Mouse (Mus musculus): ENCODE data around the gene Mpzl1. TPM values are rescaled to one million over a fixed set of nuclear protein-coding genes. Genes with fewer than 3 reads are reported as not detected.
A peak's percentile ranks its signal among the peaks of the same experiment; 100 is the strongest.

The Mpzl1 gene
- polyA plus RNA-seq, 1 experiment from 2014 or later: 157 TPM

- Histone ChIP-seq H3K27me3 (ENCODE audit: control insufficient read depth, insufficient read depth, low read length) (no peaks in the 10 kb centered on the region), H3K27ac (ENCODE audit: low read depth, low read length) (no peak overlapping the region), H3K9me3 (ENCODE audit: control insufficient read depth, low read length) (no peaks in the 10 kb centered on the region), H3K4me1 (ENCODE audit: control insufficient read depth, insufficient read depth, low read length) (no peaks in the 10 kb centered on the region), H3K4me2 (ENCODE audit: low read depth) (no peak overlapping the region), H3K36me3 (ENCODE audit: control insufficient read depth, insufficient read depth, low read length) (peaks cover 9% of the 10 kb centered on the region), H3K9ac (ENCODE audit: low read length) (no peak overlapping the region), H3K4me3 (ENCODE audit: low read depth, low read length) (no peak overlapping the region)
- no peak for DNase-seq (ENCODE audit: low spot score)
- WGBS: 93% methylated on average over 14 of the region's 14 CpGs
- no peak for ATAC-seq (ENCODE audit: insufficient read depth, low FRiP score, low TSS enrichment)
Measured at GRCm38 (mm10) chr1:165603218-165603617, 31.1 kb downstream of the Mpzl1 start.

DNA sequence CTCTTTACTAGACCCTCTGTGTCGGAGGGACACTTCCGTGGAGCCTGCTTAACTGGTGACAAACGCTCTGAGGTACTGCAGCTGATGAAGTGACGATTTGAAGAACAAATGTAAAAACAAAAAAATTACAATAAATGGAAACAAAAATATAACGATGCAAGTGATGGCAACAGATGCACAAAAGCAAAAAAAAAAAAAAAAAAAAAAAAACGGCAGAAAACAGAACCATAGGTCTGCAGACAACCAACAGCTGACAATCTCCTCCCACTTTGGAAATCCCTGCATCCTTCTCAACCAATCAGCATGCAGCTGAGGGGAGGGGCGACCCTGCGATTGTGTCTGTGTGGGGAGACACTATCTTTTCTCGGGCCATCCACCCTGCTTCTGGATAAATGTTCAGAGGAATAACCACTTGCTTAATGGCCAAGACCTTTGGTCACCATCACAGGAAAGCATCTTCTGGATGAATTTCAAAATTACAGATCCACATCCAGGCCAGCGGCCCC is 32.5 kb downstream of the Mpzl1 start:
- Histone ChIP-seq H3K27me3 (ENCODE audit: control insufficient read depth, insufficient read depth, low read length) (no peaks in the 10 kb centered on the region), H3K36me3 (ENCODE audit: control insufficient read depth, insufficient read depth, low read length) (peaks cover 6% of the 10 kb centered on the region)
- WGBS: 81% methylated on average over 9 of the region's 10 CpGs

DNA sequence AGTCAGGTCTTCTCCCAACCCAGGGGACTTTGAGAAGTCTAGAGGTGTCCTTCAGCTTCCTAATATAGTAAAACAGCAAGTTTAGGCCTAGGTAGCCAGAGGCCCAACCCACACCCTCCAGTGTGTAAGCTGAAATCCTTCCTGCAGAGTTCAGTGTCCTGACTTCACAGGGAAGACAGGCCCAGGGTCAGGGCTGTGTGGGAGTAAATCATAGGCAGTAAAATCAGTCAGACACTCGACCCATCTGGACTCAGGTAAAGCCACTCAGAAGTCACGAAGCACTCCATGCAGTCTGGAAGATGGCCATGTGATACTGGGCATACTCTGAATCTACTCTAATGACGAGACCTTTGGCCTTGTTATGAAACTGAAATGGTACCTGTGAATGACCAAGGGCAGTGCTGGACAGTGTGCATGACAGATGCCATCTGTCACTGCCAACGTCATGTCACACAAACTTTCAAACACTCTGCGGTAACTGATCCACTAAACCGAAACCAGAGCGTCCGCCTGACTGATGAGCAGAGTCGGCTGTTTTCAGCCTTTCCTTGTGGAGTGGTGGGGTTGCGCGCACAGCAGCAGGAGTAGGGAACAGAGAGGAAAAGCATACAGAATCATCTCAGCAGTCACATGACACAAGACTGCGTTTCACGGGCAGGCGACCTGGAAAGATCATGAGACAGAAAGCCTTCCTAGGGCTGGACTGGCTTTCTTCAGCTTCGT is 39.5 kb downstream of the Mpzl1 start:
- DNase-seq (ENCODE audit: low spot score): no peak
- no peak for ATAC-seq (ENCODE audit: insufficient read depth, low FRiP score, low TSS enrichment)
- WGBS: 89% methylated on average over 15 of the region's 15 CpGs

More for the DNA sequence above, 32.5 kb downstream of the Mpzl1 start:
- Histone ChIP-seq H3K4me1 (ENCODE audit: control insufficient read depth, insufficient read depth, low read length) (no peaks in the 10 kb centered on the region), H3K4me2 (ENCODE audit: low read depth) (no peak overlapping the region), H3K9me3 (ENCODE audit: control insufficient read depth, low read length) (no peaks in the 10 kb centered on the region), H3K9ac (ENCODE audit: low read length) (no peak overlapping the region), H3K4me3 (ENCODE audit: low read depth, low read length) (no peak overlapping the region), H3K27ac (ENCODE audit: low read depth, low read length) (no peak overlapping the region)
- no peak for DNase-seq (ENCODE audit: low spot score)
- ATAC-seq (ENCODE audit: insufficient read depth, low FRiP score, low TSS enrichment): no peak

DNA sequence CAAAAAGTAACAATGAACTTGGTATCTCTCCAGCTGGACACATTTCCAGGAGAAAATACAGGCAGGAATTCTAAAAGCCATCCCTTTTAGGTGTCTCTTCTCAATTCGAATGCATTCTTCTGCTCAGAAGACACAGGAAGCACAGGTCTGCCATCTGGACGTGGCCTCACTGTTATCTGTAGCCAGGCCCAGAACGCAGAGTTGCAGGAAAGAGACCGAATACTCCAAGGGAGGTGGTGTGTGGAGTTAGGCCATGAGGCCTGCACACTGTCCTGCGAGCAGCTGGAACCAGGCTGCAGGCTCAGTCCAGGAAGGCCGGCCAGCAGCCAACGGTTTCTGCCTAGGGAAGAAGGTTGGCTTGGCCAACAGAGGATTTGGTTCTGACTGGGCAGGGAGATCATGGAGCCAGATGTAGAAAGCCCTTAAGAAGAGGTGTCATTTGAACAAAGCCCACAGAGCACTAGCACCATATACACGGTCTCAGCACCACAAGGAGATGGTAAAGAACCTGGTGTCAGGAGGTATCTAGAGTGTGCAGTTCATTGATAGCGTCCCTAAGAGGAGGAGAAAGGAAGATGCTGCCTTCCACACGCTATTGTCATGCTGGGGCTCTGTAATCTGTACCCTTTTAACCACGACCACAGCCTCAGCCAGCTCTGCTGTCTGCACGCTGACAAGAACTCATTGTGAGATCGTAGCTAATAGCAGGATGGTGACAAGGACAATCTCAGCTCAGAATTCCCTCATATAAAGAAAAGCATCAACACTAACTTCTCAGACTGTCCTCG is 41.8 kb downstream of the Mpzl1 start:
- Histone ChIP-seq H3K27ac (ENCODE audit: low read depth, low read length) (no peak overlapping the region), H3K9me3 (ENCODE audit: control insufficient read depth, low read length) (no peaks in the 10 kb centered on the region), H3K4me1 (ENCODE audit: control insufficient read depth, insufficient read depth, low read length) (no peaks in the 10 kb centered on the region; the same call in 1 of the 2 replicates), H3K27me3 (ENCODE audit: control insufficient read depth, insufficient read depth, low read length) (no peaks in the 10 kb centered on the region), H3K4me3 (ENCODE audit: low read depth, low read length) (no peak overlapping the region), H3K36me3 (ENCODE audit: control insufficient read depth, insufficient read depth, low read length) (peaks cover 4% of the 10 kb centered on the region), H3K9ac (ENCODE audit: low read length) (no peak overlapping the region), H3K4me2 (ENCODE audit: low read depth) (no peak overlapping the region)
- no peak for ATAC-seq (ENCODE audit: insufficient read depth, low FRiP score, low TSS enrichment)
- 93% methylated on average over 14 of the region's 14 CpGs for WGBS
- DNase-seq (ENCODE audit: low spot score): no peak

More for the DNA sequence above, 39.5 kb downstream of the Mpzl1 start:
- H3K4me3 ChIP-seq (ENCODE audit: low read depth, low read length): no peak overlapping the region
- no peak overlapping the region for H3K9ac ChIP-seq (ENCODE audit: low read length)
- H3K4me1 ChIP-seq (ENCODE audit: control insufficient read depth, insufficient read depth, low read length): no peaks in the 10 kb centered on the region
- peaks cover 4% of the 10 kb centered on the region for H3K36me3 ChIP-seq (ENCODE audit: control insufficient read depth, insufficient read depth, low read length)
- no peak overlapping the region for H3K27ac ChIP-seq (ENCODE audit: low read depth, low read length)
- no peak overlapping the region for H3K4me2 ChIP-seq (ENCODE audit: low read depth)
- H3K27me3 ChIP-seq (ENCODE audit: control insufficient read depth, insufficient read depth, low read length): no peaks in the 10 kb centered on the region
- H3K9me3 ChIP-seq (ENCODE audit: control insufficient read depth, low read length): no peaks in the 10 kb centered on the region

- no peaks in the 10 kb centered on the region; the same call in 1 of the 2 replicates for H3K4me1 ChIP-seq (ENCODE audit: control insufficient read depth, insufficient read depth, low read length)
- no peak overlapping the region for H3K27ac ChIP-seq (ENCODE audit: low read depth, low read length)
- no peaks in the 10 kb centered on the region for H3K27me3 ChIP-seq (ENCODE audit: control insufficient read depth, insufficient read depth, low read length)
- H3K9me3 ChIP-seq (ENCODE audit: control insufficient read depth, low read length): no peaks in the 10 kb centered on the region
- H3K36me3 ChIP-seq (ENCODE audit: control insufficient read depth, insufficient read depth, low read length): peaks cover 4% of the 10 kb centered on the region
- no peak overlapping the region for H3K4me2 ChIP-seq (ENCODE audit: low read depth)
- ATAC-seq (ENCODE audit: insufficient read depth, low FRiP score, low TSS enrichment) (no peak), DNase-seq (ENCODE audit: low spot score) (no peak)
- no peak overlapping the region for H3K4me3 ChIP-seq (ENCODE audit: low read depth, low read length)
- WGBS: 81% methylated on average over 8 of the region's 8 CpGs
- H3K9ac ChIP-seq (ENCODE audit: low read length): no peak overlapping the region
Measured at GRCm38 (mm10) chr1:165590760-165591159, 43.6 kb downstream of the Mpzl1 start.

DNA sequence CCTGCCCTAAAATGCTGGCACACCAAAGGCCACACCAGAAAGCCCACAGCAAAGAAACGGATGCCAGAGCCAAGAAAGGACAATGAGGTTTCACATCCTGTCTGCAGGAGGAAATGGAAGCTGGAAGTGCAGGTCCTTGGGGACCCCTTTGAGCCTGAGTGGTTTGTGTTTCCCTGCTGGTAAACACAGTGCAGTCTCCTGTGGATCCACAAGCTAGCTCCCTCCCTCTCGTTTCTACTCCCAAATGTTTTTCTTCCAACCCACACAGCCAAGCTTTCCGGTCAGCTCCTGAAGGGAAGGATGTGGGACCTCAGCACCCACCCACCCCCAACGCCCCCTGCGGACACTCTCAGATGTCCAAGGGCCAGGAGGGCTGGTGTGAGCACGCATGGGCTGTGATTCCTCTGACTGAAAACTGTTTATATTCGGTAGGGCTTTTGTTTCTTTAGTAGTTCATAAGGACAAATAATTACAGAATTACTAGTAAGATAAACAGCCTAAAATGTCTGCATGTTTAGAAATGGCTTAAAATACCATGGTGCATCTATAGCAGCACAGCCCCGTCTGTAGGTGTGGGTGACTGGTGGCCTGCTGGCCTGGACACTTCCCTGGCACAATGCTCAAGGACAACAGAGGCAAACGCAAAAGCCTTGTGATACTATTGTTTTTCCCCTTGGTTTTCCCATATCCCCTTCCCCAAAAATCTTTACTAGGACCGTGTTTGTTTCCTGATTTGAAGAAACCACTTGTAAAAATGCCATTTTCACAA is 44.9 kb downstream of the Mpzl1 start:
- H3K27me3 ChIP-seq (ENCODE audit: control insufficient read depth, insufficient read depth, low read length): no peaks in the 10 kb centered on the region
- no peak overlapping the region for H3K4me2 ChIP-seq (ENCODE audit: low read depth)
- no peak for ATAC-seq (ENCODE audit: insufficient read depth, low FRiP score, low TSS enrichment)
- no peaks in the 10 kb centered on the region for H3K9me3 ChIP-seq (ENCODE audit: control insufficient read depth, low read length)
- no peak overlapping the region for H3K27ac ChIP-seq (ENCODE audit: low read depth, low read length)
- WGBS: 51% methylated on average over 10 of the region's 10 CpGs
- H3K9ac ChIP-seq (ENCODE audit: low read length): no peak overlapping the region
- peak; percentile 37 for DNase-seq (ENCODE audit: low spot score)
- no peaks in the 10 kb centered on the region; the same call in 1 of the 2 replicates for H3K4me1 ChIP-seq (ENCODE audit: control insufficient read depth, insufficient read depth, low read length)
- H3K36me3 ChIP-seq (ENCODE audit: control insufficient read depth, insufficient read depth, low read length): peaks cover 4% of the 10 kb centered on the region
- H3K4me3 ChIP-seq (ENCODE audit: low read depth, low read length): no peak overlapping the region

DNA sequence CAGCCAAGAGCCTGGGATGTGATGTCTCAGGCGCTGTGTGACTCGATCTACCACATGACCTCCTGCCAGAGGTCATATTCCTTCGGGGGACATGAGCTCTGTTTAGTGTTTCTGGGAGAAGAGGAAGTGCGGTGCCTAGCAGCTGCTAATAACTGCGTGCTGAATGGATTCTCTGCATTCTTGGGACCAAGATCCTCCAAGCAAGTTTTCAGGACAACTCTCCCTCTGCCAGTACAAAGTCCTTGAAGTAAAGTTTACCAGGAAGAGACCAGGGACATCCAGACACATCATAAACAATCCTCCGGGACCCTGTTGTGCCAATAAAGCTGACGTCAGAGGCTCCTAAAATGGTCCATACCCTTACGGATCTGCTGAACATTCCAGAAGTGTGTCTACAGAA is 46.5 kb downstream of the Mpzl1 start:
- H3K9ac ChIP-seq (ENCODE audit: low read length): no peak overlapping the region
- no peak overlapping the region for H3K4me2 ChIP-seq (ENCODE audit: low read depth)
- H3K9me3 ChIP-seq (ENCODE audit: control insufficient read depth, low read length): no peaks in the 10 kb centered on the region
- H3K4me3 ChIP-seq (ENCODE audit: low read depth, low read length): no peak overlapping the region
- H3K36me3 ChIP-seq (ENCODE audit: control insufficient read depth, insufficient read depth, low read length): peaks cover 4% of the 10 kb centered on the region
- DNase-seq (ENCODE audit: low spot score): no peak
- H3K4me1 ChIP-seq (ENCODE audit: control insufficient read depth, insufficient read depth, low read length): no peaks in the 10 kb centered on the region; the same call in 1 of the 2 replicates
- no peak for ATAC-seq (ENCODE audit: insufficient read depth, low FRiP score, low TSS enrichment)
- WGBS: 63% methylated on average over 8 of the region's 8 CpGs
- no peak overlapping the region for H3K27ac ChIP-seq (ENCODE audit: low read depth, low read length)
- no peaks in the 10 kb centered on the region for H3K27me3 ChIP-seq (ENCODE audit: control insufficient read depth, insufficient read depth, low read length)

GRCm38 (mm10) chr1:165586366-165586765 is 48.0 kb downstream of the Mpzl1 start:
- Histone ChIP-seq H3K4me2 (ENCODE audit: low read depth) (no peak overlapping the region), H3K4me1 (ENCODE audit: control insufficient read depth, insufficient read depth, low read length) (no peaks in the 10 kb centered on the region; the same call in 1 of the 2 replicates), H3K36me3 (ENCODE audit: control insufficient read depth, insufficient read depth, low read length) (no peaks in the 10 kb centered on the region), H3K9ac (ENCODE audit: low read length) (no peak overlapping the region), H3K4me3 (ENCODE audit: low read depth, low read length) (no peak overlapping the region), H3K9me3 (ENCODE audit: control insufficient read depth, low read length) (no peaks in the 10 kb centered on the region), H3K27me3 (ENCODE audit: control insufficient read depth, insufficient read depth, low read length) (no peaks in the 10 kb centered on the region), H3K27ac (ENCODE audit: low read depth, low read length) (no peak overlapping the region)
- no peak for ATAC-seq (ENCODE audit: insufficient read depth, low FRiP score, low TSS enrichment)
- 86% methylated on average over 1 of the region's 1 CpGs for WGBS
- DNase-seq (ENCODE audit: low spot score): no peak

All from neural tube, embryonic 11.5 days (tissue).